Mouse (Mus musculus) liver, postnatal 0 days (tissue): ENCODE results near the gene Tpbgl. TPM values are rescaled to one million over a fixed set of nuclear protein-coding genes. Genes with fewer than 3 reads are reported as not detected.

Experiments used
- ATAC-seq: fragments of 200-750 bp; cut with Nextera tagmentation; 2 replicates; pipeline ENCODE4 v1.8.0; 2017; ENCODE audit warnings: mild to moderate bottlenecking, moderate library complexity
- DNase-seq: peaks from one replicate; pipeline ENCODE4 v3.0.0-alpha.2; 2016
- H3K27ac ChIP-seq: fragments of 300-500 bp; sonication (generic); 2 replicates; pipeline ENCODE4 v1.5.1; 2014; ENCODE audit warnings: antibody characterized with exemption, moderate library complexity, mild to moderate bottlenecking, low read depth
- H3K27me3 ChIP-seq: fragments of 300-500 bp; sonication (generic); 2 replicates; pipeline ENCODE4 v1.6.1; 2014; ENCODE audit warnings: low read length, control low read depth, mixed read lengths; ENCODE audit not compliant: insufficient read depth
- H3K36me3 ChIP-seq: fragments of 300-500 bp; sonication (generic); replicated peaks from 2 replicates; pipeline ENCODE4 v1.6.1; 2014; ENCODE audit warnings: mild to moderate bottlenecking, control low read depth, low read length, moderate library complexity, mixed read lengths; ENCODE audit not compliant: insufficient read depth
- H3K4me1 ChIP-seq: fragments of 300-500 bp; sonication (generic); 2 replicates; pipeline ENCODE4 v1.6.1; 2014; ENCODE audit warnings: antibody characterized with exemption, mild to moderate bottlenecking, control low read depth; ENCODE audit not compliant: insufficient read depth
- H3K4me2 ChIP-seq: fragments of 300-500 bp; sonication (generic); 2 replicates; pipeline ENCODE4 v1.6.1; 2014; ENCODE audit warnings: low read depth, mild to moderate bottlenecking, low read length, moderate library complexity, mixed read lengths
- H3K4me3 ChIP-seq: fragments of 300-500 bp; sonication (generic); 2 replicates; pipeline ENCODE4 v1.5.1; 2014; ENCODE audit warnings: low read depth, low read length
- H3K9ac ChIP-seq: fragments of 300-500 bp; sonication (generic); replicated peaks from 2 replicates; pipeline ENCODE4 v1.6.1; 2014; ENCODE audit warnings: mild to moderate bottlenecking, moderate library complexity
- H3K9me3 ChIP-seq: fragments of 300-500 bp; sonication (generic); 2 replicates; pipeline ENCODE4 v1.6.1; 2016; ENCODE audit warnings: mild to moderate bottlenecking, control low read depth, low read length, mixed read lengths
- CTCF ChIP-seq: sonication (generic); IDR thresholded peaks from 2 replicates; pipeline ENCODE4 v1.5.1; 2016; ENCODE audit warnings: antibody characterized with exemption, low read depth
- EP300 ChIP-seq: IDR thresholded peaks from 2 replicates; pipeline ENCODE4 v1.6.1; 2016; ENCODE audit warnings: antibody characterized with exemption, low read depth, mild to moderate bottlenecking
- WGBS: fragments of 180-500 bp; shearing (Covaris S2); extraction: QIAGEN DNeasy Blood & Tissue Kit; methylation state at CpG from one replicate; pipeline ENCODE4 v1.1.7; 2014; ENCODE audit not compliant: insufficient replicate concordance; 5-methylcytosine and 5-hydroxymethylcytosine counted together
- polyA plus RNA-seq: library from polyadenylated mRNA; unstranded; fragments of >200 nt; fragmentation: Nextera tagmentation; extraction: Ambion mirVana; gene quantifications from 2 replicates; pipeline ENCODE4 v1.2.1, GENCODE M21; 2015

Tpbgl gene
- polyA plus RNA-seq, 1 experiment from 2014 or later = 0.55 TPM

DNA sequence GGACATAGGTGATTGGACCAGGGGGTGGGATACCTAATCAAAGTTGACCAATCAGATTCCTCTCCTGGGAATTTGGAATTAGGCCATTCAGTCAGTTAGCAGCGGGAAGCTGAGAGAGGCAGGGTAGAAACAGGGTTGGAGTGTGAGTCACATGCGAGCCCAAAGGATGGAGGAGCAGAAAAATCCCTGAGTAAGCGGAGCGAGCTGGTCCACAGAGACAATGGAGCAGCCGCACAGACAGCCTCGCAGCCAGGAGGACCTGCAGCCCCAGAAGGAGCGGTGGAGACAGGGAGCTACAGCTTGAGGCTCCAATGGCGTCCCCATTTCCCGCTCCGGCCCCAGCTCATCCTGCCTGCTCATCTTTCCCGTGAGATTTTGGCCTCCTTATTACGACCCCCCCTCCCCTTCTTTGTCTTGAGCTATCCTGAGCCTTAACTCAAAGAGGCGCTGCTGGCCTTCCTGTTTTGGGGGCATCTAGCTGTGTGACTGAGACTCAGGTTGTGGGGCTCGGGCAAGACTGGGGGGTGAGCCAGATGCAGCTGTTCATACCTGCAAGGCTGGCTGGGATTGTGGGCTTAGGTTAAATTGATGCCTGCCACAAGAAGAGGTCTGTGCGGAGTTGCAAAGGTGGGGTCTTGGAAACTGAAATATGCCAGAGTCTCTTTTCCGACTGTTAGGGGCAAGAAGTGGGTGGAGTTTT is 47.3 kb downstream of the Tpbgl start:
- 0 out of 2 replicates have a peak, but pooled peaks cover 4% of the 10 kb centered on the region for H3K36me3 ChIP-seq
- no peaks in the 10 kb centered on the region for H3K9me3 ChIP-seq
- no peaks in the 10 kb centered on the region for H3K27me3 ChIP-seq
- no peak for ATAC-seq
- 53% methylated on average over 16 of the region's 16 CpGs for WGBS
- H3K4me2 ChIP-seq = no peak overlapping the region
- H3K4me3 ChIP-seq = no peak overlapping the region
- H3K9ac ChIP-seq = no peak overlapping the region
- no peak for DNase-seq
- TF ChIP-seq EP300 = no peak
- TF ChIP-seq CTCF = no peak
- no peak overlapping the region for H3K27ac ChIP-seq
- no peaks in the 10 kb centered on the region; the same call in 1 of the 2 replicates for H3K4me1 ChIP-seq

GRCm38 (mm10) chr7:99578246-99578645 is 48.7 kb downstream of the Tpbgl start:
- Histone ChIP-seq H3K4me2 (no peak overlapping the region), H3K9me3 (no peaks in the 10 kb centered on the region), H3K36me3 (no peaks in the 10 kb centered on the region), H3K4me3 (no peak overlapping the region), H3K4me1 (no peaks in the 10 kb centered on the region; the same call in 1 of the 2 replicates), H3K27me3 (no peaks in the 10 kb centered on the region), H3K27ac (no peak overlapping the region), H3K9ac (no peak overlapping the region)
- TF ChIP-seq CTCF (no peak), EP300 (no peak)
- WGBS = 58% methylated on average over 3 of the region's 3 CpGs
- no peak for DNase-seq
- no peak for ATAC-seq

Other genes with a start within 250 kb of the Tpbgl start
- 1.7 TPM in 2 replicates for gene Gdpd5, start 245.7 kb downstream of the Tpbgl start, polyA plus RNA-seq
- 0.35 and 0.37 TPM in 2 replicates for gene Klhl35, start 161.1 kb downstream of the Tpbgl start, polyA plus RNA-seq
- gene Rps3, start 143.4 kb downstream of the Tpbgl start, polyA plus RNA-seq = 472 TPM in 2 replicates
- 20.1 and 21.8 TPM in 2 replicates for gene Arrb1, start 91.6 kb downstream of the Tpbgl start, polyA plus RNA-seq
- gene Slco2b1, start 84.2 kb upstream of the Tpbgl start, polyA plus RNA-seq = 0.68 and 0.73 TPM in 2 replicates
- gene Olfr520, start 103.2 kb upstream of the Tpbgl start, polyA plus RNA-seq = not detected in 2 replicates
- not detected in 2 replicates for gene Olfr521, start 136.4 kb upstream of the Tpbgl start, polyA plus RNA-seq
- 2.4 and 2.9 TPM in 2 replicates for gene Neu3, start 201.3 kb upstream of the Tpbgl start, polyA plus RNA-seq
- 0.04 and 0.07 TPM in 2 replicates for gene Xrra1, start 232.0 kb upstream of the Tpbgl start, polyA plus RNA-seq
- gene Spcs2, start 236.4 kb upstream of the Tpbgl start, polyA plus RNA-seq = 156 and 165 TPM in 2 replicates